Mouse (Mus musculus) cerebellum, postnatal 14 days (tissue): ENCODE results near the gene Vwf.
A peak's percentile ranks its signal among the peaks of the same experiment; 100 is the strongest.

Source experiments
- DNase-seq, 2 experiments: peaks; one replicate each; pipeline ENCODE4 v3.0.0; 2021; ENCODE audit warnings: mixed read lengths in 2 of 2

Vwf gene

DNA sequence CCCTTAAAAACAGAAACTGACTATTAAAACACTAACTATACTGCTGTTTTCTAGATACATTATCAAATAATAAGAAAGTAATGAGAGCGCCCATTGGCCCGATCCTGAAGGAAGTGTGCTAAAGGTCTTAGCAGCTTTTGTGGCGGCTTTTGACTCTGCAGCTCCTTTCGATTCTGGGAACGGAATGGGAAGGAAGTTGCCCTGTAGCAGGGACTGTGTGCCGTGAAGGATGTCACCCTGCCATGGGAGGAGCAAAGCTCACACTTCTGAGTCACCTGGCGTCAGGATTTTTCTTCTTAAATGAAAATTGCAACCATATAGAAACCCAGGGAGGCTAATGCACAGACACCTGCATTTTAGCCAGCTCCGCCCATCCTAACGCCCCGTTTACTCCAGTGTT lies 1.8 kb downstream of the Vwf start:
- no peak for DNase-seq

DNA sequence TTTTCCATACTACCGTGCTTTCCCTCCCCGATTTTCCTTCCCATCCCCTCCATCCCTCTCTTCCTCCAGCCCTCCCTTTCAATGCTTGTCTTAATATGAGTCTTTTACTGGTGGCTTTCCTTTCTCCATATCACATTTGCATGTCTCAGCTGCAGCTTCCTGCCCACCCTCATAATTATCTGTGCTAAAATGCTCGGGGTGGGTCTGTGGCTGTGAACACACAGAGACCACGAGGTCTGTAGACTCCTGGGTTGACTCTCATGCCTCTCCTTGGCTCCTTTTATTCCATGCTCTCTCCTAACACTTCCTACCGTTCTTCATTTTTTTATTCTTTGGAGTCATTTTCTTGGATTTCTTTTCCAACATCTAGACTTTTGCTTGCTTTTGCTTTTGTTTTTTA lies 3.6 kb downstream of the Vwf start:
- no peak for DNase-seq

DNA sequence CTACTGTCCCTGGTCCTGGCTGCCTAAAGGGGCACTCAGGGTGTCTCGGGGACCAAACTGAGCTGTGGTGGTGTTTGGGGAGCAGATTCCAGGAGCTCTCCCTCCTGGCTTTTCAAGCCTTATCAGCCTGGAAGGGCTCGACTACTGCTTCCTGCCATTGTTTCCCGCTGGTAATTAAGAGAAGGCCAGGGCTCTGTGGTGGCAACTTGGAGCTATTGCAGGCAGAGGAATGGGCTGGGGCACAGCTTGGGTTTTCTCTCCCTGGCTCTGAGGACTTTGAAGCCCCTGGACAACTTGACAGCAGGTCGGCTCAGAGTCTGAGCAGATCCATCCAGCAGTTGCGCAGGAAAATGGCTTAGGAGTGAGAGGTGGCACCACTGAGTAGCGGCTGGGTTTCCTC lies 6.2 kb downstream of the Vwf start:
- DNase-seq = no peak

DNA sequence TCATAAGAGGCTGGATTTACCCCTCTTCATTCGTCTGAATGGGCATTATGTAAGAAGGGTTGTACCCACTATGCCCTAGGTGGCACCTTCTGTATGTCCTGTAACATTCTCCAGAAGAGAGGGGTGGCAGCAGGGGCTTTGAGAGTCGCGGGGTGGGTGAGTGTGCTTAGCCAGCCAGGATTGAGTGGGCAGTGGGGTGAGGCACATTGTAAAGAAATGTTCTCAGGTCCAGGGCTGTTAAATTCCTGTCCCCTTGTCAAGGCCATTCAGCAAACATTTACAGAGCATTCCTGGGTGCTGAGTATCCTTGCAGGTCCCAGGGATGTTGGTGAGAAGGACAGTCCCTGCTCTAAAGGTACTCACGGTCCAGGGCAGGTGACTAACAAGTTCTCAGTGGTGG lies 7.0 kb downstream of the Vwf start:
- no peak for DNase-seq

DNA sequence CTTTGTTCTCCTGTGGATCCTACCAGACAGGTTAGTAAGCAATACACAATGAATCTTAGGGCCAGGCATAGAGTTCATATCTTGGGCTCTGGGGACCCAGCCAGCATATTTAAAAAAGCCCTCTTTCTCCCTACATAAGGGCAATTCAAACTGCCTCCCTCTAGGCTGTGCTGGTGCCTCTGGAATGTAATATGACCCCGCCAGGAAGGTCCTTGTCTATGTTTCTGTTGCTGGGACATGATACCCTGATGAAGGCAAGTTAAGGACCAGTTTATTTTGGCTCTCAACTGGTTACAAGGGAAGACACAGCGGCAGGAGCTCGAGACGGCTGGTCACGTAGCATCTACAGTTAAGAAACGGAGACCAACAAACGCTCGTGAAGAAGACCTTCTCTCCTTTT lies 12.3 kb downstream of the Vwf start:
- DNase-seq = no peak

DNA sequence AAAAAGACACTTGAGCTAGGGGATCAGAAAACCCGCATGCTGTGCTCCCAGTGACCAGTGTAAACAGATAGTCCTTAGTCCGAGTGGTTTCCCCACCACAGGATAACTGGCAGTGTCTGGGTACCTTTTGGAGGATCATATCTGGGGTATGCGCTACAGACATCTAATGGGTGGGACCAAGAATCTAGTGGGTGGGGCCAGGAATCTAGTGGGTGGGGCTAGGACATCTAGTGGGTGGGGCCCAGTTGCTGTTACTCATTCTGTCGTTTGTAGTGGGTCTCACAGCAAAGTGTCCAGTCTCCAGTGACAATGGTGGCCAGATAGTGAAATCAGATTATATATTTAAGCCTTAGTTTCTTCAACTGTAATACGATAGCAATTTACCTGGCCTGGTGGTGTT lies 14.5 kb downstream of the Vwf start:
- no peak for DNase-seq

DNA sequence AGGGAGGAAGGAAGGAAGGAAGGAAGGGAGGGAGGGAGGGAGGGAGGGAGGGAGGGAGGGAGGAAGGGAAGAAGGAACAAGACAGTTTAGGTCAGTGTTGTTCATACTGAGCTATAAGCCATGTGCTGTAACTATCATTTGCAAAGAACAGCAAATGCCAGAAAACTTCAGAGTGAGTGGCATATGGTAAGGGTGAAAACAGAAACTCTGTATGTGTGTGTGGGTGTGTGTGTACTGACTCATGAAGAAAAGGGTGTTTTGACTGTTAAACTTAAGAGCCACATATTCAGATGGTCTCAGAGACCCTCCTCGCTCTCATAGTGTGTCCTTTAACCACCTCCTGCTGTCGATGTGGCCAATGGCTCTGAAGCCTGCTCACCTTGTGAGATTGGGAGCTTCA lies 14.9 kb downstream of the Vwf start:
- DNase-seq = no peak

DNA sequence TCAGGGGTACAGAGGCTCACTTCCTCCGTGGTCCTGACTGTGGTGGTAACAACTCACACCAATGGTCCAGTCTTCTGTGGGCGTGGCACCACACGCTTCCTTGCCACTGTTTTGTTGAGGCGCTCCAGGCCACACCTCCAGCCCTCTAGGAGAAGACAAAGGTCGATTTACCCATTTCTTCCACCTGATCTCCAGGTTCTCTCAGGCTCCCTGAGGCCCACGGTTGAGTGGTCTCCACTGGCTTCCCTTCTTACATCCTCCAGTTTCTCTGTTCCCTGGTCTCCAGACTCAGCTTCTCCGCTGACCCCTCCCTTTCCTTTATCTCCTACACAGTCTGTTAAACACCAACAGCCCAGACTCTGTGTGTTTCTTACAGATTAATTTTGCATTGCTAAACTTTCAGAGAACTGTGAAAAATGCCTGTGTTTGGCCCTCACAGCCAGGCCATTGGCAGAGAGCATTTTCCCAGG lies 18.3 kb downstream of the Vwf start:
- no peak for DNase-seq

DNA sequence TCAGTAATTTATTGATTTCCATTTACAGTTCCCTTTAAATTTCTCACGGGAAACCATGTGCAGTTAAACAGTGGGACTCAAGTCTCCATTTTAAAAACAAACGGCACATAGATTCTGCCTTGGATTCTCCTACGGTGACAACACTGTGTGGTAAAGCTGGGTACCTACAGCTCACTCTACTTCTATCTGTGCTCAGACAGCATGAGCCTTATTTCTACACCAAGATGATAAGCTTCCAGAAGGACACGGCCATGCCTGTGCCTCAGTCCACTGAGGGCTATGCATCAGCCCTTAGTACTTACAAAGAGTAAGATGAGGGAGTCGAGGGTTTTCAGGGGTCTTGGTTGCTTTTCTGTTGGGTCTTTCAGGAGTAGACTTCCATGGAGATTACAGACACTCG lies 18.8 kb downstream of the Vwf start:
- no peak for DNase-seq

DNA sequence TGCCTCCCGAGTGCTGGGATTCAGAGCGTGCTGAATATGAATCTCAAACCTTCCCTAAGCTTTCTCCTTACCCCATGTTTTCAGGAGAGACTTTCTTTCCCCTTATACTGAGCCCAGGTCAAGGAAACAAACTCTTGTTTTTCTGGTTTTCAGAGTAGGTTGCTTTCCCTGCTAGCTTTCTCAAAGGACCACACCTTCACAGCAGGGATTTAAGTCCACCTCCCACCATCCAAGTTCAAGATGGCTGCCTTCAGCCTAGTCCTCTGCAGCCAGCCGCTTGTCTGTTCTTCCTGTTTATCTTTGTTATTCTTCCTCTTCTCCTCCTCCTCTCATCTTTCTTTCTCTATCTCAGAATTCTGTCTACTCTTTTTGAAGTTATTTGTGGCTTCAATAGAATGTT lies 20.1 kb downstream of the Vwf start:
- DNase-seq = no peak

DNA sequence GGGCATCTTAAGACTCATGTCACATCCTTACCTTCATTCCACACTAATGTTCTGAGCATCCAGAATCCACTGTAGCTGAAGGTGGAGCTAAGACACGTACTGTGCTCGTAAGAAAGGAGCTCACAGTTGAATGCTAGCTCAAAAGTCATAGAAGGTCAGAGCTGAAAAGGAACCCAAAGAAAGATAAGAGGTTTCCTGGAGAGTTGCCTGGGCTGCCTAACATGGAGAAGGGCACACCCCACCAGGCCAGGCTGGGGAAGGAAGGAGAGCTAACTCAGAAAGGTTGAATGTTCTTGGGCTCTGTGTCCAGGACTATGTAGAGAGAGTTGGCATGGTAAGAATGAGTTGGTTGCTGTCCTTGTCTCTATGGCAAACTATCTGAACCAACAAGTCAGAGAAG lies 21.8 kb downstream of the Vwf start:
- no peak for DNase-seq

DNA sequence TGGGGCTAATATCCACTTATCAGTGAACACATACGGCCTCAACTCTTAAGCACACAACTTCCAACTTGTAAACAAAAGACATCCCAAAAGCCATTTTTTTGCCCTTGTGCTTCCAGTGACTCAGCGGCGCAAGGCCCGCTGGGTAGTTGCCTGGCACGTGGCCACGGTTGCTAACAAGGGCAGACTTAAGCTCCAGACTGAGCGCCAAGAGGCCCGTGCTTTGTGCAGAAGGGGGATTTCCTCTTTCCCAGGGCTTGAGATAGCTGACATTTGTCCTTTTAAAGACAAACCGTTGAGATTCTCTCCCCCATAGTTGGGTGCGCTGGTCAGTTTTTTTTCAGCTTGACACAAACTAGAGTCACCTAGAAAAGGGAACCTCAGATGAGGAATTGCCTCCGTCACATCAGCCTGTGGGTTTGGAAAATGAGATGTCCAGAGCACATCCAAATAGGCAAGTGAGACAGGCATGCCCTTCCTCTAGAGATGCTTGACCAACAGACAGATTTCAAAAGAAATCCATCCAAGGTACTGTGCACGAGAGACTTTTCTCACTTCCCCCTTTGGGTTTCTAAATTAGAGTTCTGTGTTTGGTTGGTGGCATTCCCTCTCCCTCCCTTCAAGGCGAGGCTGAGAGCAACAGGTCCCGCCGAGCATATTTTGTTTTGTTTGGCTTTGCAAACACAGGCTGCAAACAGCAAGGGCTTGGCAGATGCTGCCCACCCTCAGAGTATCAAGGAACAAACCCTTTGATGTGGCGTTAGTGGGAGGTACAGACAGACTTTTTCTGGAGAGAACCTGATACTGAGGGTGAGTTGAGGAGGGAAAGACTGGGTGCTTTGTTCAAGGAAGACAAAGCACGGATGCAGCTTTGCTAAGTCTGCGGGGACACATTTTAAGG lies 26.0 kb downstream of the Vwf start:
- DNase-seq = peak; percentile 77 to 90

DNA sequence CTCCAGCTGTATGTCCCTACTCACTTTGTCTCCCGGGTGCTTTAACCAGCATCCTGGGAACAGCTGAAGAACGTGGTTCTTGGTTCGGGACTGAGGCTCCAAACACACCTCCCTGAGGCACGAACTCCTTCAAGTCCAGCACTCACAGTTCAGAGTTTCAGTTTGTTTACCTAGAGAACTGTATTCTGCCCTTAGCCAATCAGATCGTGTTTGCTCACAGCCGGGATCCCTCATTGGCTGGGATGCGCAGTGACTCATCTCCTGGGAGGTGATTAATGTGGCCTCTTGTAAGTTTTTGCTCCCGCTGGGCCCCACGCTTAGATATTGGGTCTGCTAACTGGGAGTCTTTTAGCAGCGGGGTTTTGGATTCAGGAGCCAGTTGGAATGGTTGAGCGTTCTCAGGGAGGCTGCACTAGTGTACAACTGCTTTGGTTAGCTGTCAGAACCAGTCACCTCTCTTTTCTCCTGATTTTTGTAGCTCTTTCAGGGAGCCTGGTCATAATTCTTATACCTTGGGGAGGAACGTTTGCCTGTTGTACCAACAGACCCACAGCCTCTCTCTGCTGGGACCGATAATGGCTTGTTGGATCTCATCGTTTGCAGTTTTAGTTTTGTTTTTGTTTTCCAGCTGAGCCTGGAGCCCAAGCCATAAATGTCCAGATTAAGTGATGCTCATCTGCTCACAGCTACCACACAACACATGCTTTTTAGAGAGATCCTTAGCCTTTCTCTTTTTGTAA lies 26.8 kb downstream of the Vwf start:
- DNase-seq = peak; percentile 48 to 50

DNA sequence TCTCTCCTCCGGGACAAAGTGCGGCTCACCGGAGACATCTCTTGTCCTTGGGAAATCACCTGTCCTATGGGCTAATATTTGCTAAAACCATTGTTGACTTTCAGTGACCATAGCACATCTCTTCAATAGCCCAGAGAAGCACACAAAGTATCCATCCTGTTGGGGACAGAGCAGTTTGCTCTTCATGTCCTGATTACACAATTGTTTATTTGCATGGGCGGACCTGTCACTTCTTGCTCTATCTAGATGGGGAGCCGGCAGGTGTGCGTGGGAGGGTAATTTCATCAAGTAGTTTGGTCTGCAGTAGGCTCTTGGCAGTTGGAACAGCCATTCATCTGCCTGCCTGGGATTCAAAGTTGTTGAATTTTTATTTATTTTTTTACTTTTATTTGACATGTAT lies 28.5 kb downstream of the Vwf start:
- DNase-seq = peak in 1 of 2 experiments; percentile 43

DNA sequence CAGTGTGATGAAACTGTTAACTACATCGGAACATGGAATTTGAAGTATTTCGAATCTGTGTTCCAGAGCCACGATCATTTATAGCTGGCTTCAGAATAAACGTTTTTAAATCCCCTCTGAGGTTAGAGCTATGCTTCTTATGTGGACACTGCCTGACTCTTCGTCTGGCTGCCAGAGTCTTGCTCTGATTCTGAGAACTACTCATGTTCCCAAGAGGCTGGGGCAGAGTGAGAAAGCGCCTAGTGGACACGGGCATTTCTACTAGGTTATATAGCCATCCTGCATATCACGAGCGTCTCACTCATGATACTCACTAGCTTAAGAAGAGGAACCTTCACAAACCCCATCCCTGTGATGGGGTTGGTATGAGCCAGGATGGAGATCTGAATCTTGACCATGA lies 30.7 kb downstream of the Vwf start:
- no peak for DNase-seq

DNA sequence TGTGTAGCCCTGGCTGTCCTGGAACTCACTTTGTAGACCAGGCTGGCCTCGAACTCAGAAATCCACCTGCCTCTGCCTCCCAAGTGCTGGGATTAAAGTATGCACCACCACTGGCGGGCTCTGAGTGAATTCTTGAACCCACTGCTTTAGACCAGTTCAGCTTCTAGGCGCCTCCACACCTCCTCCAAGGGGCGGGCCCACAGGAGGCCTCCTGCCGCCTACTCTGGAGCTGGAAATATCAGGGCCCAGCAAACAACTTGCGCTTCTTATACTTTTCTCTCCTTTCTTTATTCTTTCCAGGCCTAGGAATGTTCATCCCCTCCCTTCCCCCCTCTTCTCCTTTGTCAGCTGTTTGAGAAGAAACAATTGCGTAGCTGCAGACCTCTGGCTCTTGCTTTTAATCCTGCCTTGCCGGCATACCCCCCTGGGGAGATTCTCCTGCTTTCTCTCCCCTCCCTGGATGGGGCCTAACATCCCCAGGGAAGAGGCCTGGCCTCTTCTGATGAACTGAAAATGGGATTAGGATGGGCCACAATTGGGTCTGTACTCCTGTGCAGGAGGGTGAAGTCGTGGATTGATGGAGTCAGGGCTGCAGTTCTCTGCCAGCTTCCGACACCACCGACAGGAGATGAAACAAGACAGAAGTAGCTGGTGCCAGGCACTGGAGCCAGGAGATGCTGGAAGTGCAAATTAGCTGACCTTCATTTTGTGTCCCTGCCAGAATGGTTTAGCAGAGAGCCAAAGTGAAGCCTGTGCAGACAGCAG lies 31.5 kb downstream of the Vwf start:
- peak; percentile 88 to 91 for DNase-seq

DNA sequence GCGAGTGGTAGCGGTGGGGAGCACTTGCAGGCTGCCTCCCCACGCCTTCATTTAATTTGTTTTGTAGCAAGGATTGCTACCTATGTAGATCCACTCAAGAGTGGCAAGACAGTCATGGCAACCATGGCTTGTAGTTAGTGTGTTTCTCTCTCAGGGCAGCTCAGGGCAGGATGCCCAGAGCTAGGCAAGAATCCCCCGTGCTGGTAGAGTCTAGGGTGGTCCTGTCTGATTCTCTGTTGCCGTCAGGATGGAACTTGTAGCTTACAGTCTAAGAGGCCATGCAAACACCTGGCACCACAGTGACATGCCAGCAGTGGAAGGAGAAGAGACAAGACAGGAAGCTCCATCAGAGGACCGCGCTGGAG lies 32.1 kb downstream of the Vwf start:
- DNase-seq = no peak

DNA sequence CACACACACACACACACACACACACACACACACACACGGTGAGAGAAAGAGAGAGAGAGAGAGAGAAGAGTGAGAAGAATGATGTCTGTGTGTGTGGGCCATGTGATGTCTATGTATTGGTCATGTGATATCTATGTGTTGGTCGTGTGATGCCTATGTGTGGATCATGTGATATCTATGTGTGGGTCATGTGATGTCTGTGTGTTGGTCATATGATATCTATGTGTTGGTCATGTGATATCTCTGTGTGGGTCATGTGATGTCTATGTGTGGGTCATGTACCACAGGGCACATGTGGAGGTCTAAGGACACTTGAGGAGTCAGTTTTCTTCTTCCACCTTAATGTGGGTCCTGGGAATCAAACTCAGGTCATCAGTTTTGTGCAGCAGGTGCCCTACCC lies 33.3 kb downstream of the Vwf start:
- no peak for DNase-seq

DNA sequence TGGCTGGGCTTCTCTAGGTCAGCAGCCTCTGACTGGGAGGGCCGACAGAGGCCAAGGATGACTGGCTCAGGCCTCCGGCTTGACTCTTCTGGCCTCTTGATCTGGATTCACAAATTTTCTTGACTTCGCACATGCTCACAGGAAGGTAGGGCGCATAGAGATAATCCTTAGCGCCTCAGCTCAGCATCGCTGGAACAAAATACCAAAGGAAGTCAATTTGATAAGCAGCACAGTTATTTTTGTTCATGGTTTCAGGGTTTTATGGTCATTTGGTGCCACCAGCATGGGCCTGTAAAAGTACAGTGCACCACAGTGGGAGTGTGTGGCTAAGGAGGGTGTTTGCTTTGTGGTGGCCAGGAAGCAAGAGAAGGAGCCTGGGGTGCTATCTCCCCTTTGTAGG lies 37.1 kb downstream of the Vwf start:
- DNase-seq = no peak

DNA sequence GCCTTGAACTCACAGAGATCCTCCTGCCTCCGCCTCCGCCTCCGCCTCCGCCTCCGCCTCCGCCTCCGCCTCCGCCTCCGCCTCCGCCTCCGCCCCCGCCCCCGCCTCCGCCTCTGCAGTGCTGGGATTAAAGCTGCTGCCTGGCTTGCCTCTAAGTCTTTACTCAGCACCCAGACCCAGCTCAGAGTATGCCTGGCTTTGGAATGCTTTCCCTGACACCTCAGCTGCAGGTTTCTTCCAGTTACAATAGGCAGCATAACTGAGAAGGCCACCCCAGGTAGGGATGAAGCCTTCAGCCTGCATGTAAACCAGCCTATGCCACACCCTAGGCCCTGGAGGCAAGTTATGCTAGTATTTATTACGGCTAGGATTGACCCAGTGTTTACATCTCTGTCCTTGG lies 37.7 kb downstream of the Vwf start:
- no peak for DNase-seq

DNA sequence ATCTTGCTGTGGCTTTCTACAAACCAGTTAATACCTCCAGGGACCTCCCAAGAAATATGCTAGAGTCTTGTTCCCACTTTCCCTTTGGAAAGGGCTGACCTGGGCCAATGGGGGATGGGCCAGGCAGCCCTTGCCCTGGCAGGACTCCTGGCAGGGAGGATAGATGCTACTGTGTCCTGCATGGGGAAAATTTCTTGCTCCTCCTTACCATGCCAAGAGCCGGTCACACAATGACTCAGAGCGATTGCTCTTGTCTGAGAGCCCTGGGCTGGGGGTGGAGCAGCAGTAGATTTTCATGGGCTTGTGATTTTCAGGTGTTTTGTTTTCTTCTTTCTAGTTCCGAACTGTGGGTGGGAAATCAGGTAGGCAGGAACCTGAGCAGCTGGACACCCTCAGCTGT lies 39.0 kb downstream of the Vwf start:
- peak; percentile 44 to 62 for DNase-seq

DNA sequence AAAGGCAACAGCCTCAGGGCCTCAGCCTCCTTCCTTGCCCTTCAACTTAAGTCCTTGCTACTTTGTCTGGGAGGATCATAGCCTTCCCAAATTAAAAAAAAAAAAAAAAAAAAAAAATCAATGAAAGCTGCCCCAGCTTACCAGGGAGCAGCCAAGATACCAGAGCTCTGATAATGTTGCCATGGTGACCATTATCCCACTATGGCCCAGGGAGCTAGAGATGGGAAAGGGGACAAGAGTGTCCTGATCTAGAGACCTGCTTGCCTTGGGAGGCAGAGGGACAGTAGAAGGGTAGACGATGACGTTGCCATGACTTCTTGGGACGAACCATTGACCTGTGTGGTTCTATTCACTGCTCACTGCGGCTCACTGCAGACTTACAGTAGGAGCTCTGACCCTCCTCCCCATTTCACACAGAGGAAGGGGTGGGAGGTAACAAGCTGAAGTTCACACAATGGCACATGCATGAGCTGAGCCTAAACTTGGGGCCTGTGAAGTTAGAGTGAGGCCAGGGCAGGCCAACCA lies 39.5 kb downstream of the Vwf start:
- no peak for DNase-seq

DNA sequence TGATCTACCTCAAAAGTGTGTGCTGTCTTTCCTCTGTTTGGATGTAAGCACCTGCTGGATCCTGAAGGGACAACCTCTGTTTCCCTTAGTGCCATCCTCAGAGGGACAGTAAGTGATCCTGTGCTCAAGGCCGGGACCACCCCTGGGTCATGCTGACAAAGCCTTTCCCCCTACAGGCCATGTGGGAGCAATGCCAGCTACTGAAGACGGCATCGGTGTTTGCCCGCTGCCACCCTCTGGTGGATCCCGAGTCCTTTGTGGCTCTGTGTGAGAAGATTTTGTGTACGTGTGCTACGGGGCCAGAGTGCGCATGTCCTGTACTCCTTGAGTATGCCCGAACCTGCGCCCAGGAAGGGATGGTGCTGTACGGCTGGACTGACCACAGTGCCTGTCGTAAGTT lies 41.7 kb downstream of the Vwf start:
- DNase-seq = no peak
